Mouse (Mus musculus) thymus, adult 2 months (tissue): ENCODE data around the gene Inka2. TPM values are rescaled to one million over a fixed set of nuclear protein-coding genes. Genes with fewer than 3 reads are reported as not detected.

Experiments used
- DNase-seq: peaks from one replicate; pipeline ENCODE4 v3.0.0; 2021
- H3K27ac ChIP-seq: fragments of 200-500 bp; 2 replicates; pipeline ENCODE4 v1.5.1; 2012; ENCODE audit warnings: low read length, control low read depth; ENCODE audit not compliant: control insufficient read depth, insufficient read depth
- H3K27me3 ChIP-seq: fragments of 200-500 bp; 2 replicates; pipeline ENCODE4 v1.6.1; 2012; ENCODE audit warnings: mild to moderate bottlenecking, low read length, moderate library complexity, mixed read lengths; ENCODE audit not compliant: control insufficient read depth, insufficient read depth
- H3K36me3 ChIP-seq: fragments of 200-500 bp; 2 replicates; pipeline ENCODE4 v1.6.1; 2012; ENCODE audit warnings: mild to moderate bottlenecking, low read length, moderate library complexity; ENCODE audit not compliant: control insufficient read depth, insufficient read depth
- H3K4me1 ChIP-seq: fragments of 200-500 bp; replicated peaks from 2 replicates; pipeline ENCODE4 v1.6.1; 2012; ENCODE audit warnings: low read length; ENCODE audit not compliant: control insufficient read depth, insufficient read depth
- H3K4me3 ChIP-seq: fragments of 200-500 bp; 2 replicates; pipeline ENCODE4 v1.5.1; 2012; ENCODE audit warnings: mild to moderate bottlenecking, low read length, control low read depth, moderate library complexity; ENCODE audit not compliant: control insufficient read depth, insufficient read depth
- CTCF ChIP-seq: fragments of 200-500 bp; IDR thresholded peaks from 2 replicates; pipeline ENCODE4 v1.5.1; 2012; ENCODE audit warnings: mild to moderate bottlenecking, control low read depth, low read length, moderate library complexity, borderline replicate concordance; ENCODE audit not compliant: control insufficient read depth, poor library complexity, insufficient read depth; ENCODE audit errors: extremely low read depth
- POLR2A ChIP-seq: fragments of 200-500 bp; IDR thresholded peaks from 2 replicates; pipeline ENCODE4 v1.6.1; 2012; ENCODE audit warnings: mild to moderate bottlenecking, low read length, control low read depth, moderate library complexity; ENCODE audit not compliant: control insufficient read depth, poor library complexity, insufficient read depth; ENCODE audit errors: extremely low read depth
- WGBS: fragments of 180-500 bp; shearing (Covaris S2); methylation state at CpG from one replicate; pipeline ENCODE4 v1.1.7; 2018; 5-methylcytosine and 5-hydroxymethylcytosine counted together
- polyA plus RNA-seq: library from polyadenylated mRNA; depleted of rRNA; stranded (reverse); fragments of >200 nt; gene quantifications from 2 replicates; pipeline ENCODE4 v1.2.3, GENCODE M21; 2012; rRNA removed

Inka2 gene
- polyA plus RNA-seq, 1 experiment: 5.5 TPM

GRCm38 (mm10) chr3:105768529-105768928, 64.1 kb downstream of the Inka2 start:
- H3K4me3 ChIP-seq: no peak overlapping the region
- DNase-seq: peak; percentile 24
- no peaks in the 10 kb centered on the region for H3K36me3 ChIP-seq
- peaks cover 8% of the 10 kb centered on the region for H3K4me1 ChIP-seq
- H3K27me3 ChIP-seq: no peaks in the 10 kb centered on the region
- H3K27ac ChIP-seq: peak overlapping the region; percentile 48; the same call in 1 of the 2 replicates
- TF ChIP-seq POLR2A: no peak
- no peak for TF ChIP-seq CTCF
- WGBS: 5% methylated on average over 6 of the region's 6 CpGs

GRCm38 (mm10) chr3:105769380-105769779, 65.0 kb downstream of the Inka2 start:
- DNase-seq: no peak
- no peak overlapping the region for H3K4me3 ChIP-seq
- no peak for TF ChIP-seq CTCF
- no peak for TF ChIP-seq POLR2A

More at GRCm38 (mm10) chr3:105769380-105769779, 65.0 kb downstream of the Inka2 start:
- Histone ChIP-seq H3K4me1 (peaks cover 8% of the 10 kb centered on the region), H3K36me3 (no peaks in the 10 kb centered on the region), H3K27ac (no peak overlapping the region), H3K27me3 (no peaks in the 10 kb centered on the region)
- WGBS: 55% methylated on average over 2 of the region's 2 CpGs

Other genes with a start within 250 kb of the Inka2 start
- gene Ddx20, start 17.0 kb upstream of the Inka2 start, polyA plus RNA-seq: 33.5 and 50.2 TPM in 2 replicates
- gene Rap1a, start 96.7 kb downstream of the Inka2 start, polyA plus RNA-seq: 11.8 and 14.4 TPM in 2 replicates
- gene Adora3, start 166.3 kb downstream of the Inka2 start, polyA plus RNA-seq: 0.68 and 0.90 TPM in 2 replicates
- gene Tmigd3, start 166.3 kb downstream of the Inka2 start, polyA plus RNA-seq: 0.82 and 1.1 TPM in 2 replicates
- 2.6 and 3.7 TPM in 2 replicates for gene I830077J02Rik, start 228.1 kb downstream of the Inka2 start, polyA plus RNA-seq